Mouse (Mus musculus) G1E (cell line): ENCODE measurements at regions not wholly inside any gene's neighbourhood (a gene's known extent, or its start where the extent isn't known, plus 50 kb on each side); places are given as distances from the start of the nearest gene placed in this dataset.

Experiments used
- CTCF ChIP-seq: IDR thresholded peaks from 2 replicates; pipeline ENCODE4 v1.5.1; 2012; ENCODE audit warnings: low read depth, low read length, inconsistent platforms, mixed read lengths
- POLR2AphosphoS5 ChIP-seq: IDR thresholded peaks from 2 replicates; pipeline ENCODE4 v1.6.1; 2012; ENCODE audit warnings: low read depth, low read length, inconsistent platforms; ENCODE audit not compliant: insufficient replicate concordance
- TAL1 ChIP-seq: conservative IDR thresholded peaks from 2 replicates; pipeline ENCODE4 v1.6.1; 2012; ENCODE audit warnings: low read depth, low read length, inconsistent platforms, mixed read lengths

DNA sequence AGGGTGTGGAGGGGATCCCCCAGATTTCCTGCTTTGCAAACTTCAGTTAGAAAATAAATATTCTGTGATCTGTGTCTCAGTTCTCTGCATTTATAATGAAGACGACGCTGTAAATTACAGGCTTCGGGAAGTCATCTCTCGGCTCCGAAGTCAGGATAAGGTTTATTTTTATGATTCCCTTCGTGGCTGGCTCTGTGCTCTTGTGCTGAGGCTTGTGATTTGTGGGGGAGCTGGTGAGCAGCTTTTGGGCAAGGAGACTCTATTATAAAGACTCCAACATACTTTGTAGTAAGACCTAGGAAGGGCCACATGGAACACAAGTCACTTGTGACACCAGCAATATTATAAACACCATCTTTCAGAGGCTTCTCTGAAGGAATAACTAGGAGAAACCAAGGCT lies 146.0 kb downstream of the Kcnk1 start:
- TF ChIP-seq TAL1 (no peak), CTCF (no peak), POLR2AphosphoS5 (no peak)
